Mouse (Mus musculus): ENCODE measurements at regions not wholly inside any gene's neighbourhood (a gene's known extent, or its start where the extent isn't known, plus 50 kb on each side); places are given as distances from the start of the nearest gene placed in this dataset.
A peak's percentile ranks its signal among the peaks of the same experiment; 100 is the strongest.

DNA sequence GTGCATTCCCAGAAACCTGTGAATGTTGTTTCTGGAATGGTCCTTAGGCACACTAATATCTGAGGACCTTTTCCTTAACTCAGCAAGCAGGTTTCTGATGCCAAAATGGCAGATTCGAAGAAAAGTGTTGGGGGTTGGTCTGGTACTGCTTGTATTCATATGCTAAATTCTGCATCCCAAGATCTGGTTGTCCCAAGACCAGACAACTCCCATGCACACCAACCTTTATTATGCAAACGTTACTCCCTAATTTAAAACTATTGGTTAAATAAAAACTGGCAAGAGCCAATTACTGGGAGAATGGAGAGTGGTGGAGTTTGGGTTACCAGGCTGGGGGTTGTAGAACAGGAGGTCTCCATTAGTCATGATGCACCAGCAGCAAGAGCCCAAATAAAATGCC lies 129.0 kb upstream of the Tspan2 start:
- Histone ChIP-seq H3K9me3 (ENCODE audit: low read length) (peaks cover 23% of the 10 kb centered on the region), H3K4me3 (replicated peaks; ENCODE audit: low read length) (no peak overlapping the region), H3K4me1 (replicated peaks; ENCODE audit: low read depth, low read length) (peaks cover 26% of the 10 kb centered on the region), H3K27me3 (ENCODE audit: insufficient read depth, low read length) (peaks cover 23% of the 10 kb centered on the region), H3K36me3 (ENCODE audit: insufficient read depth, low read length) (no peaks in the 10 kb centered on the region)
- TF ChIP-seq POU5F1 (IDR thresholded peaks at IDR 0.05; ENCODE audit: borderline replicate concordance, low read length) (peak; percentile 67; the same call in 1 of the 2 replicates), NANOG (IDR thresholded peaks at IDR 0.05; ENCODE audit: borderline replicate concordance, low read length) (no peak), CTCF (conservative IDR thresholded peaks at IDR 0.05; ENCODE audit: low read length) (no peak)

DNA sequence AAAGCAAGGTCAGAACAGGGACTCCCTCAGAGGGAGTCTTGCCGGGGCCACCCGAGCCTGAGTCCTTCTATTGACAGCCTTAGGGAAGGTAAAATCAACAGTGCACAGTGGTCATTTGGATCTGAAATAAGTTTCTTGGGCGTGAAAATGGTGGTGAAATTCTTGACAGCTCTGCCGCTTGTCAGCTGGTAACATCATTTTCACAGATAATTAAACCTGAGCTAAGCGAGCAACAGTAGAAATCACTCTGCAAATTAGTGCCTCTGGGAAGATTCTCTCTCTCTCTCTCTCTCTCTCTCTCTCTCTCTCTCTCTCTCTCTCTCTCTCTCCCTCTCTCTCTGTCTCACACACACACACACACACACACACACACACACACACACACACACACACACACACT lies 123.4 kb upstream of the Tspan2 start:
- no peaks in the 10 kb centered on the region for H3K36me3 ChIP-seq (ENCODE audit: insufficient read depth, low read length)

DNA sequence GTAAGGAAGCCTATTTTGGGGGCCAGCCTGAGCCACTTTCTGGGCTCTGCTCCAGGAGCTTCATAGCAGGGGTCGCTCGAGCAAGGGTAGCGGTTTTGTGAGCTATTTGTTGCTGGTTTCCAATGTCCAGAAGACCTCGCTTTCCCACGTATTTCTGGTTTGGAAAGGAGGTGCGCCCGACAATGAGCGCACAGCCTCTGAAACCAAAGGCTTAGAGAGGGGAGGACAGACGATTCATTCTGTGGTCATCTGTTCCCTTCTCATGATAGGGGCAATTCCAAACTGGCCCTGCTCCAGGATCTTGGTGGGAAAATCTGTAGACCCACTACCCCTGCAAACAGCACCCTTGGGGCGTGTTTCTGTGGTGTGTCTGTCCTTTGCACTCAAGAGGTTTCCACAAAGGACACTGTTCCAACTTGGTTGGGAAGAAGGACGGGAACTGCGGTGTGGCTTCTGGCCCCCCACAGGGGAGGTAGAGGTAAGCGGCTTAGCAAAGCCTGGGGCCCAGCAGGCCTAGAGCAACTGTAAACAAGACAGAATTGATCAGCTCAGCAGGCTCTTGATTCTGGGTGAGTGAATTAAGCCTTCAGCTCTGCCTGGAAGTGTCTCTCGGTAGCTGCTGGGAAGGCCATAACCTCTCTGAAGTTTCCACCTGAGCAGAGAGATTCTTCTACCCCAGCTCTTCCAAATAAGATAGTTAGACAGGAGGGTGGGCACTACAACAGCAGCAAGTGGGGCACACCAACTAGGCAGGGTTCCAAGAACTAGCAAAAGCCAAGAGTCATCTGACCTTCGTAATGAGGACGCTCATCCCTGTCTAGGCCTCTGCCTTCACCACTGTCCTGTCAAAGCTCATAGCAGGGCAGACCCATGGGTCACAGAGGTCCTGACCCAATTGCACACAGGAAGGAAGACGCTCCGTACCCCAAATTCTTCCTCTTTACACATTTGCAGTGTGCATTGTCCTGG lies 122.6 kb upstream of the Tspan2 start:
- no peaks in the 10 kb centered on the region for H3K36me3 ChIP-seq (ENCODE audit: insufficient read depth, low read length)
- H3K27me3 ChIP-seq (ENCODE audit: insufficient read depth, low read length): peaks cover 45% of the 10 kb centered on the region
- peaks cover 18% of the 10 kb centered on the region for H3K4me1 ChIP-seq (replicated peaks; ENCODE audit: low read depth, low read length)
- no peak overlapping the region for H3K4me3 ChIP-seq (replicated peaks; ENCODE audit: low read length)
- H3K9me3 ChIP-seq (ENCODE audit: low read length): no peaks in the 10 kb centered on the region
- TF ChIP-seq NANOG (IDR thresholded peaks at IDR 0.05; ENCODE audit: borderline replicate concordance, low read length): peak; percentile 47; the same call in 1 of the 2 replicates
- no peak for TF ChIP-seq POU5F1 (IDR thresholded peaks at IDR 0.05; ENCODE audit: borderline replicate concordance, low read length)

More for the DNA sequence above, 123.4 kb upstream of the Tspan2 start:
- Histone ChIP-seq H3K27me3 (ENCODE audit: insufficient read depth, low read length) (peaks cover 42% of the 10 kb centered on the region), H3K4me3 (replicated peaks; ENCODE audit: low read length) (no peak overlapping the region), H3K9me3 (ENCODE audit: low read length) (no peaks in the 10 kb centered on the region), H3K4me1 (replicated peaks; ENCODE audit: low read depth, low read length) (peaks cover 25% of the 10 kb centered on the region)
- TF ChIP-seq CTCF (conservative IDR thresholded peaks at IDR 0.05; ENCODE audit: low read length) (no peak), POU5F1 (IDR thresholded peaks at IDR 0.05; ENCODE audit: borderline replicate concordance, low read length) (no peak), NANOG (IDR thresholded peaks at IDR 0.05; ENCODE audit: borderline replicate concordance, low read length) (no peak)

DNA sequence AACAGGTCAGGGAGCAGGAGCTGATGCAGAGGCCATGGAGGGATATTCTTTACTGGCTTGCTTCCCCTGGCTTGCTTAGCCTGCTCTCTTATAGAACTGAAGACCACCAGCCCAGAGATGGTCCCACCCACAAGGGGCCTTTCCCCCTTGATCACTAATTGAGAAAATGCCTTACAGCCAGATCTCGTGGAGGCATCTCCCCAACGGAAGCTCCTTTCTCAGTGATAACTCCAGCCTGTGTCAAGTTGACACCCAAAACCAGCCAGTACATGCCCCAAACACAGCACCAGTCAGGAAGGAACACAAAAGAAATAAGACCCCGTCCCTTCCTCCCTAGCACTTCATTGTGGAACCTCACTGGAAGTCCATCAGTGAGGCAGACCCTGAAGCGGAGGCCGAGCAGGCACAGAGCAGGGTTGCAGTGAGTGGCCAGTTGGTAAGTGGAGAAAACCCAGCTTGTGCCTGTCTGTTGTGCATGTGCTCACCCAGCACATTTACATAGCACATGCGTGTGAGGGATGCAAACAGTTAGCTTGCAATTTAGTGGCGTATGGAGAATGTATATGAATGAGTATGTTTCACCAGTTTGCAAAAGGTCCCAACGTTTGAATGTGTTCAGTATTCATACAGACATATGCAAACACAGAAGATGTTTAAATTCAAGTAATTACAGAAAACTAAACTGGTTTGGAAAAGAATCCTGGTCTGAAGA lies 114.5 kb upstream of the Tspan2 start:
- H3K36me3 ChIP-seq (ENCODE audit: insufficient read depth, low read length): no peaks in the 10 kb centered on the region
- no peaks in the 10 kb centered on the region for H3K9me3 ChIP-seq (ENCODE audit: low read length)
- no peak overlapping the region for H3K4me3 ChIP-seq (replicated peaks; ENCODE audit: low read length)
- peaks cover 3% of the 10 kb centered on the region; the same call in 1 of the 2 replicates for H3K27me3 ChIP-seq (ENCODE audit: insufficient read depth, low read length)
- H3K4me1 ChIP-seq (replicated peaks; ENCODE audit: low read depth, low read length): no peaks in the 10 kb centered on the region
- no peak for TF ChIP-seq POU5F1 (IDR thresholded peaks at IDR 0.05; ENCODE audit: borderline replicate concordance, low read length)
- no peak for TF ChIP-seq CTCF (conservative IDR thresholded peaks at IDR 0.05; ENCODE audit: low read length)
- TF ChIP-seq NANOG (IDR thresholded peaks at IDR 0.05; ENCODE audit: borderline replicate concordance, low read length): no peak

DNA sequence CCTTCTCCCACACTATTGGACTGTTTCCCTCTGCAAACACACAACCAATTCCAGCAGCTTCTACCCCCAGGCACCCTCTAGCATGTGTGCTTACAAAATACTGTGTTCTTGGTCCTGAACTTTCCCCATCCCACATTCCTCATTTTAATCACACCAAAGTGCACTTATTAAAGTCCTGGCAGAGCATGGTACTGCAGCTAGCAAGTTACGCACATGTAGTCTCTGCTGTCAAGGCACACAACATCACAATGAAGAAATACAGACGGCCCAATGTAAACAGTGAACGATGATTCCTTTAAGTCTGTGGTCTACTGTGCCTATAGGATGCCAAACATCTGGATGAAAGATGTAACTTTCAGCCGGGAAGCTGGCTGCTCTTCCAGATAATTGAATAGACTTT lies 98.3 kb upstream of the Tspan2 start:
- Histone ChIP-seq H3K9me3 (ENCODE audit: low read length) (no peaks in the 10 kb centered on the region), H3K4me3 (replicated peaks; ENCODE audit: low read length) (no peak overlapping the region), H3K27me3 (ENCODE audit: insufficient read depth, low read length) (no peaks in the 10 kb centered on the region), H3K4me1 (replicated peaks; ENCODE audit: low read depth, low read length) (no peaks in the 10 kb centered on the region), H3K36me3 (ENCODE audit: insufficient read depth, low read length) (no peaks in the 10 kb centered on the region)
- TF ChIP-seq CTCF (conservative IDR thresholded peaks at IDR 0.05; ENCODE audit: low read length) (no peak), POU5F1 (IDR thresholded peaks at IDR 0.05; ENCODE audit: borderline replicate concordance, low read length) (no peak), NANOG (IDR thresholded peaks at IDR 0.05; ENCODE audit: borderline replicate concordance, low read length) (no peak)

DNA sequence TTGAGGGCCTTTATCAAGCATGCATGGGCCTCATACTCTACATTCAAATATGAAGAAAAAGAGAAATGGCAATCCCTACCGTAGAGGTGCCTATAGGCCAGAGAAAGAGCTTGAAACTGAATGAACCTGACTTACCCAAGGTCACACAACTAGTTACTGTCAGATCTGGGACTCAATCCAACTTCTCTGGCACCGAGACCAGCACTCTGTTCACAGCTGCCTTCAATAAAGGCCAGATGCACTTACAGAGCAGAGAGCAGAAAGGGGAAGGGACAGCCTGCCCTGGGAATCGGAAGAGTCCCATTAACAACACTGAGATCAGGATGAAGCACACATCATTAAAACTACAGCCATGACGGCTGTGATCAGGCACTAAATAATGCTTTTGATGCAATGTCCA lies 97.7 kb upstream of the Tspan2 start:
- Histone ChIP-seq H3K4me3 (replicated peaks; ENCODE audit: low read length) (no peak overlapping the region), H3K4me1 (replicated peaks; ENCODE audit: low read depth, low read length) (no peaks in the 10 kb centered on the region), H3K9me3 (ENCODE audit: low read length) (no peaks in the 10 kb centered on the region), H3K36me3 (ENCODE audit: insufficient read depth, low read length) (no peaks in the 10 kb centered on the region), H3K27me3 (ENCODE audit: insufficient read depth, low read length) (no peaks in the 10 kb centered on the region)
- no peak for TF ChIP-seq CTCF (conservative IDR thresholded peaks at IDR 0.05; ENCODE audit: low read length)
- no peak for TF ChIP-seq POU5F1 (IDR thresholded peaks at IDR 0.05; ENCODE audit: borderline replicate concordance, low read length)
- no peak for TF ChIP-seq NANOG (IDR thresholded peaks at IDR 0.05; ENCODE audit: borderline replicate concordance, low read length)

DNA sequence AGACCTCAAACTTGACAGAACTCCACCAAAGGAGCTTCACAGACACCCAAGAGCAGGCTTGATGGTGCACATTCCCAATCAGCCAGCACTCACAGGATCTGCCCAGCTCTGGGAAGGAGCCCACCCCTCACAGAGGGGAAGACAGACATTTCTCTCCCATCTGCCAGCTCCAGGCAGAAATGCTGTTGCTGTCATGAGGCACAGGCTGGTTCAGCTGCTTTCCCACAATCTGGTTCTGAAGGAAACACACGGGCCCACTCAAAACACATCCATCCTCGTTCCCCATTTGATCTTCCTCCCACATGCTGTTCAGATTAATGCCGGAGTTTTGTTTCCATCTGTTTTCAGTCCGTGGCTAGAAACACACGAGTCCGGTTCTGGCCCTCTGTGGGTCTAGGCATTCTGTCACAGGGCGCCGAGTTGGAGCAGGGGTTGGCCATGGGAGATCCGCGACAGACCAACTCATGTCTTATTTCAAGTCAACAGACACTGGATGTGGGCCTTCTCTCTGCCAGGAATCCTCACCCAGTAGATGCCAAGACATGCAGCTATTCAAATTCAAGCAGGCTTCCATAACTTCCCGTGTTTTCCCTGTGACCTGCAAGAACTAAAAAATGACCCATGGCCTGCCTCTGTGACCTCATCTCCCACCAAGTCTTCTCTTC lies 89.9 kb upstream of the Tspan2 start:
- 0 out of 2 replicates have a peak, but pooled peaks cover 6% of the 10 kb centered on the region for H3K27me3 ChIP-seq (ENCODE audit: insufficient read depth, low read length)
- H3K36me3 ChIP-seq (ENCODE audit: insufficient read depth, low read length): no peaks in the 10 kb centered on the region
- TF ChIP-seq NANOG (IDR thresholded peaks at IDR 0.05; ENCODE audit: borderline replicate concordance, low read length): no peak
- no peak for TF ChIP-seq CTCF (conservative IDR thresholded peaks at IDR 0.05; ENCODE audit: low read length)
- TF ChIP-seq POU5F1 (IDR thresholded peaks at IDR 0.05; ENCODE audit: borderline replicate concordance, low read length): no peak
- H3K4me3 ChIP-seq (replicated peaks; ENCODE audit: low read length): no peak overlapping the region
- H3K4me1 ChIP-seq (replicated peaks; ENCODE audit: low read depth, low read length): no peaks in the 10 kb centered on the region
- no peaks in the 10 kb centered on the region for H3K9me3 ChIP-seq (ENCODE audit: low read length)

DNA sequence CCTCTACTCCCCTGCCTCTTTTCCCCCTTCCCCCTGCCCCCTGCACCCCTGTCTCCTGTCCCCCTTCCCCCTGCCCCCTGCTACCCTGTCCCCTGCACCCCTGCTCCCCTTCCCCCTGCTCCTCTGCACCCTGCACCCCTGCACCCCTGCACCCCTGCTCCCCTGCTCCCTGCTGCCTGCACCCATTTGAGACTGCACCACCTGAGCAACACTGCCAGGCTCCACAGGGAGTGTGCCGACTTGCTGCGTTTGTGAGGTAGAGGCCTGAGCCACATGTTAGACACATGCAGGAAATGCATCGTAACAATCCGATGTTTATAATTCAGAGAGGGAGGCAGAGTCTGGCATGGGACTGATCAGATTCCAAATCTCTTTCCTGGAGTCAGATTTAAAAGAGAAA lies 85.9 kb upstream of the Tspan2 start:
- Histone ChIP-seq H3K36me3 (ENCODE audit: insufficient read depth, low read length) (no peaks in the 10 kb centered on the region), H3K27me3 (ENCODE audit: insufficient read depth, low read length) (0 out of 2 replicates have a peak, but pooled peaks cover 6% of the 10 kb centered on the region), H3K4me1 (replicated peaks; ENCODE audit: low read depth, low read length) (no peaks in the 10 kb centered on the region), H3K9me3 (ENCODE audit: low read length) (no peaks in the 10 kb centered on the region), H3K4me3 (replicated peaks; ENCODE audit: low read length) (no peak overlapping the region)
- TF ChIP-seq POU5F1 (IDR thresholded peaks at IDR 0.05; ENCODE audit: borderline replicate concordance, low read length) (no peak), CTCF (conservative IDR thresholded peaks at IDR 0.05; ENCODE audit: low read length) (no peak), NANOG (IDR thresholded peaks at IDR 0.05; ENCODE audit: borderline replicate concordance, low read length) (no peak)
